Mouse (Mus musculus) spleen, adult 18-20 months (tissue): Measurements from ENCODE around the gene B4galnt1.
A peak's percentile ranks its signal among the peaks of the same experiment; 100 is the strongest.
"Not testable (repeated sequence)": the region's sequence is repeated elsewhere in the genome, so short reads cannot be mapped to it uniquely, and the experiment has no call there.

Source experiments
- DNase-seq, 2 experiments: peaks; one replicate each; pipeline ENCODE4 v3.0.0; 2022; ENCODE audit warnings: mixed read lengths in 2 of 2

B4galnt1 gene

DNA sequence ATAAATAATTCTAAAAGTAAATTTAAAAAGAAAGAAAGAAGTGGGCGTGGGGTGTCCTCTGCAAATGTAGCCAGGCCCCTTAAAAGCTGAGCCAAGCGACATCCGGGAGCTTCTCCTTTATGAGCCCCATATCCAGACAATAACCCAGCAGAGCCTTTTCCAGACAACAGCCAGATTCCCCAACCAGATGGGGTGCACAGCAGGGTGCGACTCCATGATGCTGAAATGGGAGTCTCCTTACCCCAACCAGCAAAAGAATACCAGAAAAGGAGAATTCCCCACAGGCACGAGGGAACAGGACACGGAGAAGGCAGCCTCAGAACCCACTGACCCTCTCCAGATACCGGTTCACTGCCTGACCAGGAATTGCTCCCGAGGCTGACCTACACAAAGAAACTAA, 21.8 kb upstream of the B4galnt1 start:
- DNase-seq = no peak

DNA sequence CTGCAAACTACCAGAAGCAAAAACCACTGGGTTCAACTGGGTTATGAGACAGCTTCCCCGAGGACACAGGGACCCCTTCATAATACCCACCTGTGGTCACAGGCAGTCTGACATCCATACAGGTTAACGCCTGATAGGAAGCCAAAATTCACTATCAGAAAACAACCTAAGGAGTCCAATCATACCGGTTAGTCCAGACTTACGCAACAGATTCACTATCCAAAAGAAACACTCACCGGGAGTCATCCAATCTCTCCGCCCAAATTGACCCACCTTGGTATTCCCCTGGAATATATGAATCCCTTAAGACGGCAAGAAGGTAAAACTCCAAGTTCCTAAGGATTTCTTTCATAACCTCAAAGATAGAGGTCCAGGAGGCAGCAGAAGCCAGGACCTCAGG, 20.5 kb upstream of the B4galnt1 start:
- DNase-seq = no peak

DNA sequence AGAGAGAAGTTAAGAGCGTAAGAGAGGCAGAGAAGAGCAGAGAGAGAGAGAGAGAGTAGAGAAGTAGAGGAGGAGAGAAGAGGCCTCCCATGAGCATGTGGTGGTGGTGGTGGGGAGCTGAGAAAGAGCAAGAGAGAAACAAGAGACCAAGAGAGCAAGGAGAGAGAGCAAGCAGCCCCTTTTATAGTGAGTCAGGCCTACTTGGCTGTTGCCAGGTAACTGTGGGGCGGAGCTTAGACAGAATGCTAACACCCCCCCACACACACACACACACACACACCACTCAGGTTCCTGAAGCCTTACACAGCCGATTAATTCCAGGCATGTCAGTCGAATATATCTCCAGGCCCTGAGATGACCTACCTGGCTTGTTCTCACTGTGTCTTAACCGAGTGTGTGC, 19.7 kb upstream of the B4galnt1 start:
- DNase-seq = no peak

DNA sequence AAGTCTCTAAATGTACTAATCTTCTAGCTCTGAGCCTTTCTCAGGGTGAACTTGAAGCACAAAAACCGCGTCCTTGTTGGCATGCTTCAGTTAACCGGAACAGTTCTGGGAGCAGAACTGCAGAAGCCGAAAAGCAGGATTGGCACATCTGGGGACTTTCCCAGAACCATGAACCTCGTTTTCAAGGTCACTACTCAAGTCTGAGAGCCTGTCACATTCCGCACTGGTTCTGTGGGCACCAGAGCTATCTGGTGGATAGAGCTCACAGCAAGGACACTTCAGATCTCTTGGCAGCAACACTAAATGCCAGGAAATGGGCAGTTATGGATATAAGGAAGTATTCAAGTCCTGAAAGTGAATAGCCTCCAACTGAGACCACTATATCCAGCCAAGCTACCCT, 17.9 kb upstream of the B4galnt1 start:
- no peak for DNase-seq

DNA sequence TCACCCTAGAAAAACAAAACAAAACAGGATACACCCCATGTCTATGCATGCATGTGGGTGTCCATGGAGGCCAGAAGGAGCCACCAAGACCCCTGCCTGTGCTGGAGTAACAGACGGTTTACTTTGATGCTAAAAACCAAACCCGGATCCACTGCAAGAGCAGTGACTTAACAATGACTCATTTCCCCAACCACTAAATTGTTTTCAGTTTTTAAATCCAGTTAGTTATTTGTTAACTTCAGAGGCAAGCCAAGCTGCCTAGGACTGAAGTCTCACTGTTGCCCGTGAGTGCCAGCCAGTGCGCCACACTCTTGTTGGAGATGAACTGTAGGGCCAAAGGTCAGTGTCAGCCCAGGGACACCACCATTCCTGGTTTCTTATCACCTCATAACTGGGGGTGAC, 14.6 kb upstream of the B4galnt1 start:
- no peak for DNase-seq

DNA sequence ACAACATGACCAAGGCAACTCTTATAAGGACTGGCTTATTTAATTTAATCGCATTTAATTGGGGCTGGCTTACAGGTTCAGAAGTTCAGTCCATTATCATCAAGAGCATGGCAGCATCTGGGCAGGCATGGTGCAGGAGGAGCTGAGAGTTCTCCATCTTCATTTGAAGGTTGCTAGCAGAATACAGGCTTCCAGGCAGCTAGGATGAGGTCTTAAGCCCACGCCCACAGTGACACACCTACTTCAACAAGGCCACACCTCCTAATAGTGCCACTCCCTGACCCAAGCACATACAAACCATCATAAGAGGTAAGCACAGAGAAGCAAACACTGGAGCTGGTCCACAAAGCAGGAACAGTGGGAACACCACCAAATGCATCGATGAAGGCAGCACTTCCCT, 13.8 kb upstream of the B4galnt1 start:
- DNase-seq = not testable (repeated sequence)

DNA sequence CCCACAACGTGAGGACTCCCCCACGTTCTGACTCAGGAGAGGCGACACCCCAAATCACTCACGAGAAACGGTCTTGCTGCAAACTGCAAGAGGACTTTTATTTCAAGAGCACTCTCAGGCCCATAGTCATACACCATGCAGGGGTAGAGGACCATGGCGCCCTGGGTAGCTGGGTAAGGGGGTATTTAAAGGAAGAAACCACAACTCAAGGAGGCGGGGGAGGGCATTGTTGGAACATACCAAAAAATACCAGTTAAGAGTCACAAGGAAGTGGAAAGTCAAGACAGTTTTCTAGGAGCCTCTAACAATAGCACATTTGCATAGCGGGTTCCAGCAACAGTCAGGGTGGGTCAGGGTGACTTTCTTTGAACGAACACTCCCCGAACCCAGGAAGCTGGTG, 12.5 kb upstream of the B4galnt1 start:
- not testable (repeated sequence) for DNase-seq

DNA sequence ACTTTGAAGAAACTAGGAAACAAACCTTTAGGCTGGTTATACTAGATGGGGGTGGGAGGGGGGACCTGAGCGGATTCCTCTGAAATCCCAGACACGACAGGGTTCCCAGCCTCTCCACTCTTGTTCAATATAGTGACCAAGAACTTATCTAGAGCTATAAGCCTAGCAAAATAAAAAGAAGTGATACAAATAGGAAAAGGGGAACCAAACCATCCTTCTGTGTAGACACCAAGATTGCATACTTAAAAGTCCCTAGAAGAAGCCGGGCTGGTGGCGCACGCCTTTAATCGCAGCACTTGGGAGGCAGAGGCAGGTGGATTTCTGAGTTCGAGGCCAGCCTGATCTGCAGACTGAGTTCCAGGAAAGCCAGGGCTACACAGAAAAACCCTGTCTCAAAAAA, 11.7 kb upstream of the B4galnt1 start:
- no peak for DNase-seq

DNA sequence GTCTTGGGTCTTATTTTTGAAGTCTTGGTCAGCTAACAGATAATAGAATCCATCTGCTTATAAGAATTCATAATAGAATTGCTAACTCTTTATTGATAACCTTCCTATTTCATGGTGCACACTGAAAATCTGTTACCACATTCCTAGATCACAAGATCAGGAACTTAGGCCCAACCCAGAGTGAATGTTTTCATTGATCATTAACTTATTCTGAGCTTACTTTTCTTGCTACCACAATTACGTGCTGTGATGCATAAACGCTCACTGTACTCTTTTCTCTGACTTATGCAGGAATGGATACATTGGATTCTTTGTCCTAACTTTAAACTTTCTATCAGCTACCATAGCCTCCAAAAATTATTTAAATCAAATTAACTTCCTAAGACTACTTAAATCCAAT, 10.8 kb upstream of the B4galnt1 start:
- no peak for DNase-seq

DNA sequence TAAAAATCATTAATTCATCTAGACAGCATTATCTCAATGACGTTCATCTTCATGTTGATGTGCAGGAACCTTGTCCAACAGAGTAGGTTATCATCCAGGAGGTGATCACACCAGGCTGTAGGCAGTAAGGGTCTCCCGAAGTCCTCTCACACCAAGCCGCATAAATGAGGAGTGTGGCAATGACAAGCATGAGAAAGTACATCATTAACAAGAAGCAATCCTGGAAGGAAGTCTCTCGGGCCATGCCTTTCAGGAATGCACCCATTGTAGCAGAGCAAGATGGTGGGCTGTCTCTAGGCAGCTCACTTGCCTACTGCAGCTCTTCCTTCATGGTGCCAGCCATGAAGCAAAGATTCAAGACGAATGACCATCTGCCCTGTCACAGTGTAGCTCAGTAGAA, 10.4 kb upstream of the B4galnt1 start:
- no peak for DNase-seq

DNA sequence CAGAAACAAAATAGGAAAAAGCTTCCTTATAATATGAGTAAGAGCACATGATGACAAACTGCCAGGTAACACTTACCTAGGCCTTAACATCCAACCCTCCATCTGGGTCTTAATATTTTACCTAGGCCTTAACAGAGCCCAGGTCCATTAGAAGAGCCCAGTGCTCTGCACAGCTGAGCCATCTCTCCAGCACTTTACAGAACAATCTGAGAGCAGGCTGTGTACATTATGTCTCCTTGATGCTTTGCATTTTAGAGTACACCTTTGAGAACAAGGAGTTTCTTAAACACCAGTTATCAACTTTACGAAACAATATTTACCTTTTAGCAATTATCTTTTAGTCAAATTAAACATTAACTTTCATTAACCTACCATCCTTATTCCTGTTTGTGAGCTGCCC, 8.9 kb upstream of the B4galnt1 start:
- DNase-seq = no peak

DNA sequence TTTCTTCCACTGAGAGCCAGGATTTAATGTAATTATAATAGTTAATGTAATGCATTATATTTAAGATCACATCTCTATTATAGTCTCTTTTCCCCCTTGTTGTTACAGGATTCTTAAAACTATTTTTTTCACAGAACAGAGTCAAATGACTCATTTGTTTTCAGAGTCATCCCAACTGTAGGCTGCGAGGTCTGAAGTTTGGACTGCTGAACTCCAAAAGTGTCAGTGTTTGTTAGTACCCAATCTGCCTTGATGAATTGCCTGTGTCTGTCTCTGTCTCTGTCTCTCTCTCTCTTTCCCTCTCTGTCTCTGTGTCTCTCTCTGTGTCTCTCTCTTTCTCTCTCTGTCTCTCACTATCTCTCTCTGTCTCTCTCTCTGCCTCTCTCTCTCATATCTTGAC, 8.5 kb upstream of the B4galnt1 start:
- DNase-seq = no peak

DNA sequence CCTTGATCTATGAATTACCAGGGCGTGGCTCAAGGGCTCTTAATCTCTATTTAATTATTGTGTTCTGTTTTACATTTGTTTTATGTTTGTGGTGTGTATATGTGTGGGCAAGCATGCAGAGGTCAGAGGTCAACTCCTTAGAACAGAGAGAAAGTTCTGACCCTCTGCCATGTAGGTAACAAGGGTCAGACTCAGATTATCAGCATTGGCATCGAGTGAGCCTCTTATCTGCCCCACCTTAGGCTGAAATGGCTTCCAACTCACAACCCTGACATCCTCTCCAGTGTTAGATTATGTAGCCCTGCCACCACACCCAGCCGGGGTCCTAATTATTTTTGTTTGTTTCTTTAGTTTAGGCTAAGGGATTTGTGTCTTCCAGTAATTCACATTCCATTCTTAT, 6.6 kb upstream of the B4galnt1 start:
- no peak for DNase-seq

DNA sequence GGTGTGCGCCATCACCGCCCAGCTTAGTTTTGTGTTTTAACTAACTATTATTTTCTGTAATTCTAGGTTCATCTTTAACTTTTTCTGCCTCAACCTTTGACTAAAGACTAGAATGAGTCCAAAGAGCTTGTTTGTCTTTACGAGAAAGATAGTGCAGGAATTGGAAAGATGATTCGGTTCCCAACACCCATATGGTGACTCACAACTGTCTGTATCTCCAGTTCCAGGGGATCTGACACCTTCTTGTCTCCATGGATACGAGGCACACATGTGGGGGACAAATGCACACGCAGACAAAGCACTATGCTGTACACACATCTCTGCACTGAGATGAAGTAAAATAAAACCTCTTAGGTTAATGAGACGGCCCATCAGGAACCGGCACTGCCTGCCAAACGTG, 4.9 kb upstream of the B4galnt1 start:
- DNase-seq = no peak

DNA sequence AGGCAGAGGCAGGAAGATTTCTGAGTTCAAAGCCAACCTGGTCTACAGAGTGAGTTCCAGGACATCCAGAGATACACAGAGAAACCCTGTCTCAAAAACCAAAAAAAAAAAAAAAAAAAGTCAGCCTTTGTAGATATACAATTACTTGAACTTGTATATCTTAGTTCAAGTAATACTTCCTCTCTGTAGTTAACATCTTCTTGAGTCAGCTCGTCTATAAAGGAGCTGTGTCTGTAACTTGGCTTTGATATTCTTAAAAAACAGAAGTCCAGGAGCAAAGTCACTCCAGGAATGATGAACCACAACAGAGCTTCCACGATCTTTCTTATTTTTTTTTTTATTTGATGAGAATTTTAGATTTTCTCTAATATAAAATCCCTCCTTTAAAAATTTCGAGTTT, 4.3 kb upstream of the B4galnt1 start:
- DNase-seq = no peak

DNA sequence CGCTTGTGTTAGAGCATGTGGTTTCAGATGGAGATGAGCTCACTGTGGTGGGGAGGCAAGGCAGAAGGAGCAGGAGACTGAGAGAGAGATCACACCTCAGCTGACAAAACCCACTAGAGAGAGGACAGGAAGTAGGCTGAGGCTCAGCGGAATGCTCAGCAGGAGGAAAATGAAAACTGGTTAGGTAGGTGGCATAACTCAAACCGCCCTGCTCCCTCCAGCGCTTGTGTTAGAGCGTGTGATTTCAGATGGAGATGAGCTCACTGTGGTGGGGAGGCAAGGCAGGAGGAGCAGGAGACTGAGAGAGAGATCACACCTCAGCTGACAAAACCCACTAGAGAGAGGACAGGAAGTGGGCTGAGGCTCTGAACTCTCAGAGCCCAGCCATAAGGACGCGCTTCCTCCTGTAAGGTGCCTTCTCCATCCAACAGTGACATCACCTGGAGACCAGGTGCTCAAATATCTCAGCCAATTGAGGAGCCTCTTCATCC, 2.2 kb upstream of the B4galnt1 start:
- peak in 1 of 2 experiments; percentile 30 for DNase-seq

DNA sequence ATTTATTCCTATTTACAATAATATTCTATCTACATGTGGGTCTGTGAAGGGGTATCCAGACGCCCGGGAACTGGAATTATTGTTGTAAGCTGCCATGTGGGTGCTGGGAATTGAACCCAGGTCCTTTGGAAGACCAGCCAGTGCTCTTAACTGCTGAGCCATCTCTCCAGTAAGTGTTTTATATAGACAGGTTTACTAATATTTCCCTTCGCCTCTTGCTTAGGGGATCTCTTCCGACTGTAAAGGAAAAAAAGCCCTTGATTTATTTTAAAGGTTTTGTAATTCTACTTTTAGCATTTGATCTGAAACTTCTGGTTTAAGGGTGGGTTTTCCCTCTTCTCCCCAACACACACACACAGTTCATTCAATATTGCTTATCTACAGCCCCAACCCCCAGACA, 835 bp upstream of the B4galnt1 start:
- DNase-seq = no peak

DNA sequence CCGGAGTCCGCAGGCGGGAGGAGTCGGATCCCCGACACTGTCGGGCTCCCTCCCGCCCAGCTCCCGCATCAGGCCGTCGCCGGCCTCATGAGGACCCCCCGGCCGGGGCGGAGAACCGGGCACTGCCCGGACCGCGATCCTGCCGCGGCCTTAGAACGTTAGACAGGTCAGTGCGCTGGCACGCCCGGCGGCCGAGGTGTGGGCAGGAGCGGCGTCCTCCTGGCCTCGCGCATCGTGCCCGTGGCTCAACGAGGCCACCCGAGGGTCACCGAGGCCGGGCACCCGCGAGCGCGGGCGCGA, 279 bp downstream of the B4galnt1 start:
- DNase-seq = no peak

DNA sequence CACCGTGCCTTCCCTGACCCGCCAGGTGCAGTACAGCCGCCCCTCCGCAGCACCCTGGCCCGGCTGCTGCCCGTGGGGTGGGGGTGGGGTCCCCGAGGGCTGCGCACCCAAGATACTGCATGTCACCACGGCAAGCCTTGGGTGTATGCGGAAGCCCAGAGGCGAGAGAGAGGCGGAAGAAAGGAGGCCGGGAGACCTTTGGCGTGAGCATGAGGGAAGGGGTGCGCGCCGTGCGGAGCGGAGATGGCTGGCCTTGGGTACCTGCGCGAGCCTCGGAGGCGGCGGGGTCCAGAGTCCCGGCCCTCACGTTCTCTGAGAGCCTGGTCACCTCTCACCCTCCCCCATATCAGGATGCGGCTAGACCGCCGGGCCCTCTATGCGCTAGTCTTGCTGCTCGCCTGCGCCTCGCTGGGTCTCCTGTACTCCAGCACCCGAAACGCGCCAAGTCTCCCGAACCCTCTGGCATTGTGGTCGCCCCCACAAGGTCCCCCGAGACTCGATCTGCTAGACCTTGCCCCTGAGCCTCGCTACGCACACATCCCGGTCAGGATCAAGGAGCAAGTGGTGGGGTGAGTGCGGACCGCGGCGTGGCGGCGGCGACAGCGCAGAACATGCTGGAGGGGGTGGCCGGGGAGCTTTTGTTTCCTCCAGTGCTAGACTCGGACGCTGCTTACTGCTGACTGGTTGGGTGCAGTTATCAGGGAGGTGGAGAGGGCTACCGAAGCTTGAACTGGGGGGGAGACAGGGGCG, 804 bp downstream of the B4galnt1 start:
- DNase-seq = peak; percentile 72 to 74

DNA sequence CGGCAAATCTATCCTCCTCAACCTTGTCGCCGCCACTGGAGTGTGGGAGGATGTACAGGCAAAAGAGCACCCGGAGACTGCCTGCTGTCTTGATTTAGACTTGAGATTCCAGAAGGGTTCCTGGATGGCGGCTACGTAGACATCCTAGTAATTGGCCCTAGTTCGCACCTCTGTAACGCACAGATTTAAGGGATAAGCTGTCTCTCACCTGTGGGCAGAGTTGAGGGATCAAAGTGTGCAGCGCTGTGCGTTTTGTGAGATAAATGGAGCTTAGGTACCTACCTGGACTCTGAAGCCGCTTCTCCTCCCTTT, 1.3 kb downstream of the B4galnt1 start:
- DNase-seq = no peak

DNA sequence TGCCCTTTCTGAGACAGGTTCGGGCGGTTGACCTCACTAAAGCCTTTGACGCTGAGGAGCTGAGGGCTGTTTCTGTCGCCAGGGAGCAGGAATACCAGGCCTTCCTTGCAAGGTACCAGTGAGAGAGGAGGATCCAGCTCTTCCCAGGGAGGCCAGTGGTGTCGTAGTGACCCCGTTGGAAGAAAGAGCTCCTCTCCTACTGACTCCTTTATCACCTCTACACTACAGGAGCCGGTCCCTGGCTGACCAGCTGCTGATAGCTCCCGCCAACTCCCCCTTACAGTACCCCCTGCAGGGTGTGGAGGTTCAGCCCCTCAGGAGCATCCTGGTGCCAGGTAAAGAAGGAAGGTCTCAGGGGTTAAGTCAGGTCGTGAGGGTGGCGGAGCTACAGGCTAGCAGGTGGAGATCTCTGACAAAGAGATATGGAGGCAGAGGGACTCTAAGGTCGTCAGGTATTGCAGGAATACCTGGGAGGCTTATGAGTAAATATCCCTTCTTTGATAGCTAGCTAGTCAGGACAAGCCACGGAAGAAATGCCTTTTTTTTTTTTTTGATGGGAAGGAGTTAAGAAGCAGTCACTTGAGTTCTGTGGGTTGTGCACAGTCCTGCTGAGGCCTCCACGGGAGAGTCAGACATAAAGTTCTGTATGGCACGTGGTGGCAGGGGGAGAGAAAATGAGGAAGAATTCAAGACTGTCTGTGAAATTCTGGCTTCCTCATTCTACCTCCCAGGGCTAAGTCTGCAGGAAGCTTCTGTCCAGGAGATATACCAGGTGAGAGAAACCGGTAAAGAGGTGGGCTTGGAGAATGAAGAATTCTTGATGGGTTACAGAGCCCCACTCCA, 2.0 kb downstream of the B4galnt1 start:
- no peak for DNase-seq

DNA sequence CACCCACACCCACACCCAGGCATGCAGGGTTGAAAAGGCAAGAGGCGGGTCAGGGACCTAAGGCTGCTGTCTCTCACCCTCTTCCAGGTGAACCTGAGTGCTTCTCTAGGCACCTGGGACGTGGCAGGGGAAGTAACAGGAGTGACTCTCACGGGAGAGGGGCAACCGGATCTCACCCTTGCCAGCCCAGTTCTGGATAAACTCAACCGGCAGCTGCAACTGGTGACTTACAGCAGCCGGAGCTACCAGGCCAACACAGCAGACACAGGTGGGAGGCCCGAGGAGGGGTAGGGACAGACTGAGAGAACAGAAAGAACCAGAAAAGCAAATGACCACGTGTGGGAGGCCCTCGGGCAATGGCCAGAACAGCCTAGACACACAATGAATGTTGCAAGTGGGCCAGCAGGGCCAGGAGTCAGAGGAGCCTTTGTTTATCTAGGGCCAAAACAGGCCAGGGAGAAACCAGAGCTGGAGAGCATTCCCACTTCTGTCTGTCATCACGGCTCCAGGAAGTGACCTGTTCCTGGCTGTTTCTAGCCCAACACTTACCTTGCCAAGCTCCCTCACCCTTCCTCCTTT, 2.7 kb downstream of the B4galnt1 start:
- no peak for DNase-seq

DNA sequence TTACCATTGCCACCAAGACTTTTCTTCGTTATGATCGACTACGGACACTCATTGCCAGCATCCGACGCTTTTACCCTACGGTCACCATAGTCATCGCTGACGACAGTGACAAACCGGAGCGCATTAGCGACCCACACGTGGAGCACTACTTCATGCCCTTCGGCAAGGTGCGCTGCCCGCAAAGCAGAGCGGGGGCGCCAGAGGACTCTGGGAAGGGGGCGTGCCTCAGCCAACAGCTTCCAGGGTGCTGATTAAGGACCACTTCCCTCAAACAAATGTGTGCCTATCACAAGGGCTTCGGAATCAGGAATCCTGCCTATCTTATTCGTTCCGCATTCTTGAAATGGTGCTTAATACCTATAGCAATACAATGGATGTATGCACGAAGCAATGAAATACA, 5.0 kb downstream of the B4galnt1 start:
- DNase-seq = no peak

DNA sequence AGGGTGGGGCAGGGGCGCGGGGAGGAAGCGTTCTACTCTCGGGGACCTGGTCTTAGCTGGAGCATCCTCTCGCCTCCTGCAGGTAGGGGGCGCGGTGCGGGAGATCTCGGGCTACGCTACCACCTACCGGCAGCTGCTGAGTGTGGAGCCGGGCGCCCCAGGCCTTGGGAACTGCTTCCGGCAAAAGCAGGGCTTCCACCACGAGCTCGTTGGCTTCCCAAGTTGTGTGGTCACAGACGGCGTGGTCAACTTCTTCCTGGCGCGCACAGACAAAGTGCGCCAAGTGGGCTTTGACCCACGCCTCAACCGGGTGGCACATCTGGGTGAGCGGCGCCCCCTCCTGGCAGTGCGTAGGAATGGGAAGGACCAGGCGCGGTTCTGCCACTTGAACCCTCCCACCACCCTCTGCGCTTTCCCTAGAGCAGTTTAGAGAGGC, 5.8 kb downstream of the B4galnt1 start:
- DNase-seq = peak; percentile 73 to 85
